Mouse (Mus musculus): ENCODE measurements around the gene Pnpla7.

Pnpla7 gene

GRCm38 (mm10) chr2:25072398-25072797, 96.6 kb downstream of the Pnpla7 start:
- no peak for DNase-seq (ENCODE audit: low spot score)

DNA sequence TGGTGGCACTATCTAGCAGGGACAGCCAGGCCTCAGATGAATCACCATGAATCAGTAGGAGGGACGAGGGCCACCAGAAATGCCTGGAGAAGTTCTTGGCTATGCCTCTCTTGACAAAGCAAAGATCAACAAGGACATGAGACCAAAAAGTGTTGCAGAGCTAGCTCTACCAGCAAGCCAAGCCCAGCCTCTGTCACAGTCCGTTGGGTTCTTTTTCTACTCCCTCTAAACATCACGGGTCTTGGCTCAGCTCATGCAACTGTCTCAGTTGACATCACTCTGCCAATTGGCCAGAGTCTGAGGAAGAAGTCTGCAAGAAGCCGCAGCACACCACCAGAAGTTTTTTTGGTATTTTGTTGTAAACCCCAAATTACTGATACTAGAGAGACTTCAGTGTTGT, 99.7 kb downstream of the Pnpla7 start:
- no peak for DNase-seq (ENCODE audit: low spot score)

GRCm38 (mm10) chr2:25078967-25079366, 103.1 kb downstream of the Pnpla7 start:
- no peak for DNase-seq (ENCODE audit: low spot score)

- DNase-seq (ENCODE audit: low spot score): no peak
Measured at GRCm38 (mm10) chr2:25080076-25080475, 104.2 kb downstream of the Pnpla7 start, which contains the start of gene Entpd8. Gene Entpd8 (plus strand): TSS chr2:25080304.

GRCm38 (mm10) chr2:25083697-25084096, 107.9 kb downstream of the Pnpla7 start:
- no peak for DNase-seq (ENCODE audit: low spot score)

GRCm38 (mm10) chr2:25085571-25085970, 109.7 kb downstream of the Pnpla7 start:
- DNase-seq (ENCODE audit: low spot score): no peak

GRCm38 (mm10) chr2:25087842-25088241, 112.0 kb downstream of the Pnpla7 start:
- DNase-seq (ENCODE audit: low spot score): no peak

GRCm38 (mm10) chr2:25088636-25089035, 112.8 kb downstream of the Pnpla7 start:
- DNase-seq (ENCODE audit: low spot score): no peak

GRCm38 (mm10) chr2:25094785-25095108, 118.9 kb downstream of the Pnpla7 start:
- DNase-seq (ENCODE audit: low spot score): no peak

- DNase-seq (ENCODE audit: low spot score): no peak
Measured at GRCm38 (mm10) chr2:25095109-25095850, 119.4 kb downstream of the Pnpla7 start, which contains the start of gene Noxa1. Gene Noxa1 (minus strand): TSS chr2:25095149.

GRCm38 (mm10) chr2:25098005-25098615, 122.3 kb downstream of the Pnpla7 start:
- DNase-seq (ENCODE audit: low spot score): peak; percentile 38

DNA sequence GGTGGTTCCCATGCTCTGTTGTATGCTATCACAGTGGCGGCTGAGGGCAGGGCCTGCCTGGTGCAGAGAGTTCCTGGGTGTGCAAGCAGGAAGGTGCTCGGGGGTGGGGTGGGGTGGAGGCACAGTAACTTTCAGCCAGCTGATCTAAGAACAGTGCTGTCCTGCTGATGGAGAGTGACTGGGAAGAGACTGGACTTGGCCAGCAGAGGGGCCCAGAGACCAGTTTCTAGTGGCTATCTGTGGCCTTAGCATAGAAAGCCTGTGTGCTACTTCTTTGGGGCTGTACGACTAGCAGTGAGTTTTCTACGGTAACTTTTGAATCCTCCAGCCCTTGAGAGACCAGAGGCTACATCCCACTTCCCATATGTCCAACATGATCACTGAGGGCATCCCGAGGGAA, 123.1 kb downstream of the Pnpla7 start:
- DNase-seq (ENCODE audit: low spot score): peak; percentile 55

- no peak for DNase-seq (ENCODE audit: low spot score)
Measured at GRCm38 (mm10) chr2:25099703-25100102, 123.9 kb downstream of the Pnpla7 start.
